Mouse (Mus musculus): ENCODE results near the gene Ptprn2.

Ptprn2 gene

GRCm38 (mm10) chr12:116594866-116595610 lies 109.5 kb downstream of the Ptprn2 start:
- CTCF ChIA-PET: no interaction called here

GRCm38 (mm10) chr12:116595727-116596126 lies 110.2 kb downstream of the Ptprn2 start:
- CTCF ChIA-PET: no interaction called here

- CTCF ChIA-PET: no interaction called here
Measured at GRCm38 (mm10) chr12:116596993-116597392, 111.5 kb downstream of the Ptprn2 start.

GRCm38 (mm10) chr12:116597670-116598069 lies 112.2 kb downstream of the Ptprn2 start:
- CTCF ChIA-PET: no interaction called here

- CTCF ChIA-PET: no interaction called here
Measured at GRCm38 (mm10) chr12:116598123-116599005, 112.8 kb downstream of the Ptprn2 start.

GRCm38 (mm10) chr12:116599537-116599936 lies 114.0 kb downstream of the Ptprn2 start:
- CTCF ChIA-PET: interaction anchor here (0.6 kb wide), 1 partner anchor 9 kb away, joined by 3 read pairs; no protein-coding TSS in a partner anchor

GRCm38 (mm10) chr12:116600054-116600453 lies 114.5 kb downstream of the Ptprn2 start:
- CTCF ChIA-PET: no interaction called here

- CTCF ChIA-PET: no interaction called here
Measured at GRCm38 (mm10) chr12:116601395-116601794, 115.9 kb downstream of the Ptprn2 start.

- CTCF ChIA-PET: no interaction called here
Measured at GRCm38 (mm10) chr12:116601921-116602320, 116.4 kb downstream of the Ptprn2 start.

GRCm38 (mm10) chr12:116608598-116608997 lies 123.1 kb downstream of the Ptprn2 start:
- CTCF ChIA-PET: no interaction called here

- CTCF ChIA-PET: no interaction called here
Measured at GRCm38 (mm10) chr12:116619868-116620267, 134.3 kb downstream of the Ptprn2 start.

GRCm38 (mm10) chr12:116620299-116620698 lies 134.8 kb downstream of the Ptprn2 start:
- CTCF ChIA-PET: no interaction called here

GRCm38 (mm10) chr12:116621325-116622040 lies 136.0 kb downstream of the Ptprn2 start:
- CTCF ChIA-PET: no interaction called here

- CTCF ChIA-PET: no interaction called here
Measured at GRCm38 (mm10) chr12:116622665-116623387, 137.3 kb downstream of the Ptprn2 start.

GRCm38 (mm10) chr12:116625391-116626281 lies 140.1 kb downstream of the Ptprn2 start:
- CTCF ChIA-PET: interaction anchor here (0.7 kb wide), 1 partner anchor 433 kb away, joined by 3 read pairs; no protein-coding TSS in a partner anchor

- CTCF ChIA-PET: no interaction called here
Measured at GRCm38 (mm10) chr12:116628992-116629391, 143.5 kb downstream of the Ptprn2 start.

GRCm38 (mm10) chr12:116637498-116637897 lies 152.0 kb downstream of the Ptprn2 start:
- CTCF ChIA-PET: no interaction called here

- CTCF ChIA-PET: no interaction called here
Measured at GRCm38 (mm10) chr12:116640871-116641270, 155.4 kb downstream of the Ptprn2 start.

GRCm38 (mm10) chr12:116641339-116642190 lies 156.0 kb downstream of the Ptprn2 start:
- CTCF ChIA-PET: interaction anchor here (0.5 kb wide), 1 partner anchor 786 kb away, joined by 8 read pairs; no protein-coding TSS in a partner anchor

- CTCF ChIA-PET: no interaction called here
Measured at GRCm38 (mm10) chr12:116642191-116642549, 156.7 kb downstream of the Ptprn2 start.
